Mouse (Mus musculus) large intestine, adult 2 months (tissue): ENCODE data around the gene BC005624. TPM values are rescaled to one million over a fixed set of nuclear protein-coding genes. Genes with fewer than 3 reads are reported as not detected.

Source experiments
- DNase-seq: peaks from one replicate; pipeline ENCODE4 v3.0.0-alpha.2; 2012; ENCODE audit warnings: low read depth, low spot score
- WGBS: fragments of 180-500 bp; shearing (Covaris S2); methylation state at CpG from one replicate; pipeline ENCODE4 v1.1.7; 2018; 5-methylcytosine and 5-hydroxymethylcytosine counted together
- polyA plus RNA-seq: library from polyadenylated mRNA; depleted of rRNA; stranded (reverse); fragments of >200 nt; gene quantifications from 2 replicates; pipeline ENCODE4 v1.2.3, GENCODE M21; 2012; rRNA removed

BC005624 gene
- 17.7 and 18.5 TPM in 2 replicates for polyA plus RNA-seq

DNA sequence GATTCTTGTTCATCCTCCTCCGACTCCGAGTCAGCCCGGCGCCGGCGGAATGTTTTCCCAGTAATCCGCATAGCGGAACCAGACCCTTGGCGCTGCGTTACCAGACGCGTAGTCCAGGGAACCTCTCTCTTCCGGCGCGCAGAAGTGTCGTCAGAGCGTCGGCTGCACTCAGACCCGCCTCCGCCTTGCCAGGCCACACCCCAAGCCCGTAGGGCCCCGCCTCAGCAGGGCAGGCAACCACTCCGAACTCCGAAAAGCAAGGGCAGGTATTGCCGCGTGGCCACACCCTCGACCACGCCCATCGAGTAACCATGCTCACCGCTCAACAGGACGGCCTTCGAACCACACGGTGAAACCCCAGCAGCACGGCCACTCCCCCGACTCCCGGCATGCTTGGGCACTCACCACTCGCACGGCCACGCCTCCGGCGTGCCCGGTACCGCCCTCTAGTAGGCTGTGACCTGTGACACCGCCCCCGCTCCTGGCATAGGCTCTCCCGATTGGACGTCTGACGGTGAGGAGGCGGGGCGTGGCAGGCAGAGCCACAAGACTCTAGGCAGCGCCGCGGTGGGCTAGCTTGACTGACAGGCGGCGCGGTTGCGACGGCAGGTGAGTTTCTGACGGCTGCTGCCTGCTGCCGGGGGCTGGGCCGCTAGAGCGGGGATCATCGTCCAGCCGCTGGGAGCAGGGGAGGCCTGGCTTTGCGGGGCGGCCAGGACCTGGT is at the start of gene BC005624, which contains the start of gene Usp20:
TSS of gene BC005624 (minus strand) at position 412 of the 724 bp plus-strand sequence.
TSS of gene Usp20 (plus strand) at position 490 of the 724 bp plus-strand sequence.
- under 1% methylated on average over 66 of the region's 66 CpGs for WGBS
- peak; percentile 97 for DNase-seq

DNA sequence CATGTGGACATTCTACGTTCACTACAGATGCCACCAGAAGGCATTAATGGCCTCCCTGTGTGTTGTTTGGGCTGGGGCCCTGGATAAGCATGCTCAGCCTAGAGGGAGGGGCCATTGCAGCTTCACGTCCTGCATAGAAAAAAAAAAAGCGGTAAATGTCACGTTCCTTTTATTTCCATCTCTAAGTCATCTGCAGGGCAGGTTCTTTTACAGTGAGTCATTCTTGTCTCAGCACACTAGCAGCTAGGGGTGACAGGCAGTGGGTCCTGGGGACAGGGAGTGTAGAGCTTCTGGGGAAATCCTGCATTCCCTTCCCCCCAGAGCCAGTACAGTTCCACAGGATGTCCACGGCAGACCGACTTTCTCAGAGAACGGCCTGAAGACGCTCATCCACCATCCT is 44.6 kb upstream of the BC005624 start:
- DNase-seq = no peak
- 62% methylated on average over 8 of the region's 8 CpGs for WGBS

DNA sequence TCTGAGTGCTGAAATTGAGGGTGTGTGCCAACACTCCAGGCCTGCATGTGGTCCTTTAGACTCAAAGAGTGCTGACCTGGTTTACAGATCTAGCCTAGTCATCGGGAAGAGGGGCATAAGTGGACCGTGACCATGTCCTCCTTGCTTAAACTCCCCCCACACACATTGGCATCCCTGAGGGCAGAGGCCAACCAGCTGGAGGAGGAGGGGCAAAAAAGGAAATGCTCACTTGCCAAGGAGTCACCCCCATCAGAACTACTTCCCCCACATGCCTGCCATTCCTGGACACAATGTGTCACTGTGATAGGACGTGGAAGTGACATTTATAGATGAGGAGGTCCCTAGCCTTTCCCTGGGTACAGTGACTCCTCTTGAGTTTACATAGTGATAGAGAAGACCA is 43.5 kb upstream of the BC005624 start:
- no peak for DNase-seq
- WGBS = 67% methylated on average over 3 of the region's 3 CpGs

DNA sequence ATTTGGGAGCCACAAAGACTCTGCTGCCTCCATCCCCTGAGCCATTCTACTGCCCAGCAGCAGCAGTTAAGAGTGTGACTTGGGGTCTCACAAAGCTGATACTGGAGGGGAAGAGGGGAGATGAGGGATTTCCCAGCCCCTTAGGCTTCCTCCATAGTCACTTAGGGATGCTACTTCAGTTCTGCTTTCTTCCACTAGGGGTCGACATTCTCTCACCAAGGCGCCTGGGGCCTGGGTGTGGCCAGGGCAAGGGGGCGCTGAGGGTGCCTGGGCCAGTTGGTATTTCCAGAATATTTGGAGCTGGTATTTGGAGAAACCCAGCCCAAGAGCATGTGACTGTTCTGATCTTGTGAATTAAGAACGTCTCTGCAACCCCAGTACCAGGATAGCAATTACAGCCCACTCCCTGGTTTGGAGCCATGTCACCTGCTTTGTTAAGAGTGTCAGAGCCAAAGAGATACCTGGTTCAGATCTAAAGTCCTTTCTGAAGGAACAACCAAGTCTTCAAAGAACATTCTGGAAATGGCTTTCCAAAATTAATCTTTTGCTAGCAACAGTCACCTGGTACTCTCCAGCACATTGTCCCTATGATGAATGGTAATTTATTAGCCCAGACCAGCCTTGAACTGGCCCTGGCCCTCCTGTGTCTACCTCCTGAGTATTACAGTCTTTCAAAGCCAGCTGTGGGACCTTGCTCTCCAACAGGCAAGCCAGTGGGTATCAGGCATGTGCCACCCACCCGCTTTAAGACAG is 42.8 kb upstream of the BC005624 start:
- DNase-seq = peak; percentile 24
- 25% methylated on average over 5 of the region's 5 CpGs for WGBS

DNA sequence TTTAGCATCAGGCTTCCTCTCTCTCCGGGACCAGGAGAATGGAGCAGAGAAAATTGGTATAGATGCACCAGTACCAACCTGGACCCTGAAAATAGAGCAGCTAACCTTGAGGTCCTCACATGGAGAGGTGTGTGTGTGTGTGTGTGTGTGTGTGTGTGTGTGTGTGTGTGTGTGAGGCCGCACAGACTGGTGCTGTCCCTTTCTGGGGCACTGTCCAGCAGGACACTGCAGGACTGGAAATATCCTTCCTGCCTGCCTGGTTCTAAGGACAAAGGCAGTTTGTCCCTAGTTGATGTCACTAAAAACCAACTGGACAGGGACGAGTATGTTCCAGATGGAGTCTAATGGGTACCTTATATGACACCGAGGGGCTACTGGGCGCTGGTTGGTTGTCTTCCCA is 41.9 kb upstream of the BC005624 start:
- WGBS = 74% methylated on average over 5 of the region's 5 CpGs
- no peak for DNase-seq

DNA sequence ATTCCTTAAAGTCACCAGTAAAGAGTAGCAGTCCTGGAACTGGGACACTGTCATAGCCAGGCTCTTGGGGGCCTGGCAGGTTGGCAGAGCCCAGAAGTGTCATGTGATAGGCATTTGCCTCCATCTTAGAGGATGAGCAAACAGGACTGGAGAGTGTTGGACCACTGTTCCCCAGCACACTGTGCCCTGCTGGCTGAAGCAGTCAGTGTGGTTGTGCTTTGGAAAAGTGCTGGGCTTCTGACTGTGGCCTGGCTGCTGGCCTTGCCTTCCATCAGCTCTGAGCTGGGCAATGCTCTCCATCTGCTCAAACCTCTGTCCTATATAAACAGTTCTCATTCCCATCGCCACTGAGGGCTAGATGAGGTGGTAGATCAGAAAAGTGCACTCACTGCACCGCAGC is 38.2 kb upstream of the BC005624 start:
- 91% methylated on average over 2 of the region's 2 CpGs for WGBS
- no peak for DNase-seq

DNA sequence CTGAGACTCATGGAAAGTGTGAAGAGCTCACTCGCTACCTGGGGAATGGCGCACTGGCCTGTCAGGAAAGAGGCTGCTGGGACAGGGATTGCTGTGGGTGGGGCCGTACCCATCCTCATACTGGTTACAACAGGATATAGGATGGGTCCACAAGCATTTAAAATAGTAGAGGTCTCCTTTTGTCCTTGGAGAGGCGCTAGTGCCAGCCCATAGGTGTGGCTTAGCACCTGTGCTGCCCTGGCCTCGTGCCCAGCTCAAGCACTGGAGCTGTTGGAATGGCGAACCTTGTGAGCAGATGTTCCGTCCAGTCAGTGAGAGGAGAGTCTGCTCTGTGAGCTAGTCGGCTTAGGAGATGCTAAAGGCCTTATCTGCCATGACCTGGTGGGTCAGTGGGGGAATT is 37.0 kb upstream of the BC005624 start:
- DNase-seq = peak; percentile 7
- WGBS = 36% methylated on average over 8 of the region's 8 CpGs

DNA sequence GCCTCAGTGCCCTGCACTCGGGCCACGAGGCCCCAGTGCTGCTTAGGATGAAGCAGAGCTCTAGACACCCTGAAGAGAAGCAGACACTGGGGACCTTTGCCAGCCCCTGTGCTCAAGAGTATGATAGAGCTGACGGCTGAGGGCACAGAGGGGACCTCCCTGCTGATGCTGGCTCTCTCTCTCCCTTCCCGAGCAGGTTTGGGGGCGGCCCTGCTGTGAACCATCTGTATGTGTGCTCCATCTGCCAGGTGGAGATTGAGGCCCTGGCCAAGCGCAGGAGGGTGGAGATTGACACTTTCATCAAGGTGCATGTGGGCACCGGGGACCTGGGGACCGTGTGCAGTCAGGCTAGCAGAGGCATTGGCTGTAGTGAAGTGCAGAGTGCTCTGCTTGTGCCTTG is 36.5 kb upstream of the BC005624 start:
- WGBS = 80% methylated on average over 8 of the region's 8 CpGs
- no peak for DNase-seq

DNA sequence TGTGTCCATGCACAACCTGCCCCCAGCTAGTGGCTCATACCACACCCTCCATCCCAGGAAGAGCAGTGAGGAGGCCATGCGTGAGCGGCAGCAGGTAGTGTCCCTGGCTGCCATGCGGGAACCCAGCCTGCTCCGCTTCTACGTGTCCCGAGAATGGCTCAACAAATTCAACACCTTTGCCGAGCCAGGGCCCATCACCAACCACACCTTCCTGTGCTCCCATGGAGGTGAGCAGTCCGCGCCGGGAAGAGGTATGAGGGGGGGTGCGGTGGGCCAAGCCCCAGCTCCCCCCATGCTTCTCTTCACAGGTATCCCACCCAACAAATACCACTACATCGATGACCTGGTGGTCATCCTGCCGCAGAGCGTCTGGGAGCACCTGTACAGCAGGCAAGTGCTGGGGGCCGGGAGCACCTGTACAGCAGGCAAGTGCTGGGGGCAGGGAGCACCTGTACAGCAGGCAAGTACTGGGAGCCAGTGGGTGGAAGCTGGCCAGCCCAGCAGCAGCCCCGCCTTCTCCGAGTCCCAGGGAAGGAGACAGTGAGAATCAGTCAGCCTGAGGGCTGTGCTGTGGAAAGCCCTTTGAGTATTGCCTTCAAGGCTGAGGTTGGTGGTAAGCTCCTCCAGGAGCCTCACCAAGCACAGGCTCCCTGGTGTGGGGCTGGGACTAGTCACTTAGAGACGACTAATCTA is 35.8 kb upstream of the BC005624 start:
- 87% methylated on average over 18 of the region's 18 CpGs for WGBS
- DNase-seq = no peak

DNA sequence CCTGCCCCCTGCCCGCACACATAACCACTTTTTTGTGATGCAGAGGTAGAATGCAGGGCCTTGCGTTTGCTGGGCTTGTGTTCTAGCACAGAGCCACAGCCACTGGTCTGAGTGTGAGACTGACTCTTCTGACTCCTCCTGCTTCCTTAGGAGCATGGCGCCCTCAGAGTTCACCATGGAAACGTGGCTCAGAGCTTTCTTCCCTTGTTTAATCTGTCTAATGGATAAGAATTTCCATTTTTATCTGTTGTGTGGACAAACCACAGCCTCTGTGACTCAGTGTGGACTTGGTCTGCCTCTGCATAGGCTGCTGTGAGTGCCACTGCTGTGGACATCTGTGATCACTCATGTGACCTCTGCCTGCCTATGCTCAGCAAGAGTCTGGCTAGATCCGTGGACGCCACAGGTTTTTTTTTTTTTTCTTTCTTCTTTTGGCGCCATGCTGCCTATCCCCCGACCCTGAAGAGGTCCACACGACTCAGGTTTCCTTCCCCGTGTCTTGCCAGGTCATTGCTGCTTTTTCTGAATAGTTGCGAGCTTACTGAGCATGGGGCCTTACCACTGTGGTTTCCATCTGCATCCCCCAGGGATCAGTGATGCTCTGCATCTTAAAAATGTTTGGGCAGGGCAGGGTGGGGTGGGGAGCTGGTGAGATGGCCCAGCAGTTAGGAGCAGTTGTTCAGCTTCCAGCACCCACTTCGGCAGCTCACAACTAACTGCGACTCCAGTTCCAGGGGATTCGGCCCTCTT is 31.5 kb upstream of the BC005624 start:
- no peak for DNase-seq
- 78% methylated on average over 14 of the region's 14 CpGs for WGBS

DNA sequence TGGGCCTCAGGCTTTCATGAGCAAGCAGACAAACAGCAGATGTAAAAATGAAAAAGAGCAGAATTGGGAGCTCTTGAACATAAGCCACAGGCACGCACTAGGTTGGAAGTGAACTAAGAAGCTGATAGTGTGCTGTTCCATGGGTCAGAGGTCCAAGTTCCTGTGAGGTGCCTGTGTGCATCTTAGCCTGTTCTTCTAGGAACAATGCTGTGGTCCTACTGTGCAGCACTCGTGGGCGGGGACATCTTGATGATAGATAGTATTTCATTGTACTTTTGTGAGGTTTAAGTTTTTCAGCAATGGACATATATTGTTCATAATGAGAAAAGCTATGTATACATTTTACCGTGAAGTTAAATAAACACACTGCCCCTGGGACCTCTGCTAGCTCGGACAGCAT is 25.2 kb upstream of the BC005624 start:
- no peak for DNase-seq
- 87% methylated on average over 5 of the region's 5 CpGs for WGBS

DNA sequence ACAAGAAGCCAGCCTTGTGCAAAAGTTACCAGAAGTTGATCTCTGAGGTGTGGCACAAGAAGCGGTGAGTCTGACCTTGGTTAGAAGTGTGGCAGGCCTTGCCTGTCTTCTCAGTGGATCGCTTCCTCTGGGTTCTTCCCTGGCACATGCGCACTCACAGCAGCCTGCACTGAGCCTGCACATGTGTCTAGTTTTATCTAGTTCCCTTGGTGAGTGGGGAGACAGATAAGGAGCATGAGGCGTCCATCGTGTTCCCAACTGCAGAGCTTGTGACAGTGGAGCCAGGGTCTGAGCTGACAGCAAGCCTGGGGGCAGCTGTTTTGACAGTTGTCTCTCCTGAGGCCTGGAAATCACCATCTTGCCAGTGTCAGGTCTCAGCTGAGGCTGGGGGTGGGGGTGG is 24.4 kb upstream of the BC005624 start:
- DNase-seq = no peak
- 93% methylated on average over 5 of the region's 5 CpGs for WGBS

DNA sequence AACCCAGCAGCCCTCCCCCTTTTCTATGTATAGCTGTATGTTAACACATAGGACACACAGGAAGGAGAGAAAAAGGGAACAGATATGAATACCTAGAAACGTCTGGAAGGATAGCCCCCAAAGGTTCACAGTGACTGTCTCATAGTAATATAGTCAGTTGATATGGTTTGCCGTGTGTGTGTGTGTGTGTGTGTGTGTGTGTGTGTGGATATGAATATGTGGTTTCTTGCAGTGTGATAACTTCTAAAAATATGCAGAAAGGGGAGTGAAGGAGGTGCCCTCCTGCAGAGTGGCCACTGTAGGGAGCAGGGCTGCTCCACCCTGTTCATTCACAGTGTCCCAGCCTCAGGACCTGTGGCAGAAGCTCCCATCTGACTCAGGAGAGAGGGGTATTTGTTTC is 23.5 kb upstream of the BC005624 start:
- 84% methylated on average over 2 of the region's 2 CpGs for WGBS
- DNase-seq = no peak

DNA sequence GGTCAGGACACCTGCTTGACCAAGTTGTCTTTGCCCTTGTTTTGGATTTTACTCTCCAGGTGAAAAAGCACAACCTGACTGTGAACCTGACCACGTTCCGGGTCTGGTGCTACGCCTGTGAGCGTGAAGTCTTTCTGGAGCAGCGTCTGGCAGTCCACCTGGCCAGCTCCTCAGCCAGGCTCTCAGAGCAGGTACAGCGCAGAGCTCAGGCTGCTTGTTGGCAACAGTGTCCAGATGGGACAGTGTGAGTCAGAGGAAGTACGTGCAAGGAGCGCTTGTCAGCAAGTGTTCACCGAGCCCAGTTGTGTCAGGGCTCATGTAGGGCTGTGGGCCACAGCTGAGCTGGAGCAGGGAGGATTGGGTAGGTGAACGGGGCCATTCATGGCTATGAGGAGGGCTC is 20.9 kb upstream of the BC005624 start:
- WGBS = 95% methylated on average over 10 of the region's 10 CpGs
- DNase-seq = no peak

DNA sequence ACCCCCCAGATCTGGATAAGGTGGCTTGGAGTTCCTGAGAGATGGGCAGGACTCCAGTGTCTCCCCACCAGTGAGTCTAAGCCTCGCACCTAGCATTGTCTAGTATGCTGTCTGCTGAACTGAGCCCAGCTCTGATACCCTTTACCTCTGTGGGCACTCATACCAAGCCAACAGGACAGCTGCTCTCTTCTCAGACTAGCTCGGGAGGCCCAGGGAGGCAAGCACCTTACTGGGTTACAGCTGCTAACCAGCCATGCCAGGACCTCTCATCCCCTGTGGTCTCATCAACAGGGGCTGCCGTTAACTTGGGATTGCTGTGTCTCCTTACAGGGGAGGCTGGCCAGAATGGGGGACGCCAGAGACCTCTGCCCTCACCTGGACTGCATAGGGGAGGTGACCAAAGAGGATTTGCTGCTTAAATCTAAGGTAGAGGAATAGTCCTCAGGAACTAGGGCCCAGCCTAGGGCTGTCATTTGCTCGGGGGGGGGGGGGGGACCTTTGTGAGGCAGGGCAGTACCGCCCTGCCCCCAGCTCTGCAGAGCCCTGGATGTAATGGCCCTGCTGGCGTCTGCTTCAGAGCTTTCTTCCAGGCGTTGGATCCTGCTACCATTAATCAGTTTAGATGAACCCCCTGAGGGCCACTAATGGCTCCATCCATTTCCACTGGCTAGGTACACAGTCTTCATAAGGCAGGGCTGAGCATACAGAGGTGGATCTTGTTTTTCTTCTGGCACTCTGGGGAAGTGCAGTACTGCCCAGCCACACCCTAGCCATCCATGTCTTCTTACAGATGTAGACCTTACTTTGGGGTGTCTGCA is 16.7 kb upstream of the BC005624 start:
- WGBS = 83% methylated on average over 8 of the region's 8 CpGs
- DNase-seq = no peak

DNA sequence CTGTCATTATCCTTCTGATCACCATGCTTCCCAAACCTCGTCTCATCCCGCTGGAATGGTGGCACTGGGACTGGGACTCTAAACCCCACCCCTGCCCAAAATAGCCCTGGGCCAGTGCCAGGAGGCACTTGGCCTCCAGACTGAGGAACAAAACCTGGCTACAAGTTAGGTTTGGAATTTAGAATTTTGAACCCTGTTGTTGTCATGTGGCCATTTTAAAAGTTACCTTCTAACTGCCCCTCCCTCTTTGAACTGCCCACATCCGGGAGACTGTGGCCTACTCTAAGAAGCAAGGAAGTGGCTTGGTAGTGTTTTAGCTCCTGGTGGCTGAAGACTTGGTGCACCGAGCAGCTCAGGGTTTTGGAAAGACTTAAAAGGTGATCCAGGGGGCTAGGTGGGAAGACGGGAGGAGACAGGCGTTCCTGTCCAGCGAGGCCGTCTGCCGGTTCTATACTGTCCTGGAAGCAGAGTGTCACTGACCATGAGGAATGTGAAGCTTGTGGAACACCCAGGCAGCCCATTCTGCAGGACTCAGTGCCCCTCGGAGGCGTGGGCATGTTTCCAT is 13.5 kb upstream of the BC005624 start:
- 73% methylated on average over 11 of the region's 11 CpGs for WGBS

DNA sequence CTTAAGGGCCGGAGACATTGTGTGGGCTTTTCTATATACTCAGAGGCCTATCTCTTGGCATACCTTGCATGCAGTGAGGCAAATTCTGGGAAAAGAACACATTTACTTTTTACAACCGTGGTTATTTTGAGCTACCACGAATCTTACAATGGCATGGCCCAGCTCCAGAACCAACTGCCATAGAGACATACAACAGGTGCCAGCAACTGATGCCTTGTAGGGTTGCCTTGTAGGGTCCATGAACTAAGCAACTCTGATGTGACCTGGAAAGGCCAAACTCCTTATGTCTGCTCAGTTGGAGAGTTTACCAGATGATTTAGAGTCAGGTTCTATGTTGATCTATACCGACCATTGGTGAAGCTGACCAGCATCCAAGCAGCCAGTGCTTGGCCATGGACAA is 12.9 kb upstream of the BC005624 start:
- 83% methylated on average over 4 of the region's 4 CpGs for WGBS
- DNase-seq = no peak

More for the DNA sequence above, 13.5 kb upstream of the BC005624 start:
- no peak for DNase-seq

DNA sequence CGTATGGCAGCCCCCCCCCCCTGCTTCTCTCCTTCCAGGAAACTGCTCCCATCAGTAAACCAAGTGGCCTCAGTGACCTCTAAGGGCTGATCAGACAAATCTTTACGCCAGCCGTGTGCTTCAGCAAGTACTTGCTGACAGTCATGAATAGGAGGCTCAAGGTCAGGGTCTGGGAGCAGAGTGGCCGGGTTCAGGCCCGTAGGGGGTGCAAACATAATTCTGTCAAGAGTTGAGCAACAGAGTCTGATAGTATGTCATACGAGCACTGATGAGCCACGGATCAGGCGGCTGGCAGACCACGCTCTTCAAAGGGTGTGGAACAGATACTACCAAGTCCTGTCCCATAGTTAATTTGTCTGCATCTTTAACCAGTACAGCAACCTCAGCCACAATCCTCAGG is 8.2 kb upstream of the BC005624 start:
- WGBS = 88% methylated on average over 9 of the region's 9 CpGs
- DNase-seq = no peak
